Mouse (Mus musculus): Measurements from ENCODE around the gene Gpr89.

The Gpr89 gene

DNA sequence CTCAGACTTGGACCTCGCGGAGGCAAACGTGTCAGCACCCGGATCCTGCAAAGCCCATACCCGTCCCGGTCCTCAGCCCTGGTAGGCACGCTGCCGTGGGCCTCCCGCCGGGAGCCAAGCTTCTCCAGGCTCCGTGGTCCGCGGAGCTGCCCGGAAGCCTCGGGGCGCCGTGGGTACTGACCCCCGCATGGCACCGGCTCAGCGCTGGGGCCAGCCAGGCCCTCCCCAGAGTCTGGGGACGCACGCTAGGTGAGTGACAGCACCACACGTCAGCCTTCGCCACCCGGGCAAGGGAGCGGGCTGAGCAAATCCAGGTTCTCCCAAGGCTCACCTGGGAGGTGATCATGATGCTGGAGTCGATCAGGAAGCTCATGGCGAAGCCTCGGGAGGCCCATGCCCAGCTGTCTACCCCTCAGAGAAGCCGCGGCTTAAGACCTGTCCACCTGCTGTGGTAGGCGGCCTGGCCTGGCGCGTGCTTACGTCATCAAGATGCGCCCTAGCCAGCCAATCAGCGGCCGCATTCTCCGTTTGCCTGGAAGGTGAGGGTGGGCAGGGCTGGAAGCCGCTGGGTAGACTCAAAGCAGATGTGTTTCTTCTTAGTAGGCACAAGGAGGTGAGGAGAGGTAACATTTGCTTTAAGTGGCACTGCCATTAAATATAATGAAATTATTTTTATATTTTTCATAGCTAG, at the start of gene Gpr89:
Gene Gpr89, minus strand, starts transcription at position 496 of the 691 bp plus-strand sequence.
- CTCF ChIA-PET = interaction anchor here (0.6 kb wide), 1 partner anchor 105 kb away, joined by 3 read pairs; no protein-coding TSS in a partner anchor

- CTCF ChIA-PET = no interaction called here
These were observed 48.5 kb upstream of the Gpr89 start for GRCm38 (mm10) chr3:96953489-96954233.

DNA sequence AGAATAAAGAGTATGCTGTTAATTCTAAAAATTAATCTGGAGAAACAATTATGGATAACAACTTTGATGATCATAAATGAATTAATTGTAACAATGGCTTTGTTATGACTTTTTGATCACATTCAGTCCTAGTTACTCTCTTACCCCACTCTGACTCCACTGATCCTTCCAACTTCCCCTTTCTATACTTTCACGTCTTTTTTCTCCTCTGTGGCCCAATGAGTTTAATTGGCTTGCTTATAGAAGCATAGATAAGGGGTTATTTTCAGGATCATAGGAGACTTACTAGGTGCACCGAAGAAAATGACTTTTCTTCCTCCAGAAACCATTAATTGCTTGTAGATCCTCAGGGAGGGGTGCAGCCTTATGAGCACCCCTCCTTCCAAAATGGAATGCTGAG, 37.6 kb upstream of the Gpr89 start:
- CTCF ChIA-PET = no interaction called here

GRCm38 (mm10) chr3:96938738-96939137, 33.6 kb upstream of the Gpr89 start:
- CTCF ChIA-PET = no interaction called here

- CTCF ChIA-PET = interaction anchor here (0.6 kb wide), 2 partner anchors 68 to 886 kb away, joined by 3 to 4 read pairs; no protein-coding TSS in a partner anchor
These were observed 32.5 kb upstream of the Gpr89 start for GRCm38 (mm10) chr3:96937606-96938005.

DNA sequence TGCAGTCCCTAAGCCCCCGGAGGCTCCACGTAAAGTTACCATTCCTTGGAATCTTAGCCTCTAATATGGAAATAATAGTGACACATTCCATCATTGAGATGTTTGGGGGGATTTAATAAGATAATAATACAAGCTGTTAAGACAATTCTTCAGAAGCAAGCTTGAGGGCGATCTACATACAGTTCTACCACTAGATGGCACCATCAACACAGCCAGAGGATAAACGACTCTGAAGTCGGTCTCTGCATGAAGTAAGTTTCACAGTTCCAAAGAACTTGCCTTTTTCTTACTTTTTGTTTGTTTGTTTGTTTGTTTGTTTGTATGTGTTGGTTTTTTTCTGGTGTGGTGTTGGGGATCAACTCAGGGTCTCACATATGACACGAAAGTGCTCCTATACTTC, 31.1 kb upstream of the Gpr89 start:
- CTCF ChIA-PET = interaction anchor here (0.6 to 0.7 kb wide), 3 partner anchors 9 to 1109 kb away, joined by 3 to 9 read pairs (median 6); no protein-coding TSS in a partner anchor

GRCm38 (mm10) chr3:96931261-96931681, 26.1 kb upstream of the Gpr89 start:
- CTCF ChIA-PET = no interaction called here

DNA sequence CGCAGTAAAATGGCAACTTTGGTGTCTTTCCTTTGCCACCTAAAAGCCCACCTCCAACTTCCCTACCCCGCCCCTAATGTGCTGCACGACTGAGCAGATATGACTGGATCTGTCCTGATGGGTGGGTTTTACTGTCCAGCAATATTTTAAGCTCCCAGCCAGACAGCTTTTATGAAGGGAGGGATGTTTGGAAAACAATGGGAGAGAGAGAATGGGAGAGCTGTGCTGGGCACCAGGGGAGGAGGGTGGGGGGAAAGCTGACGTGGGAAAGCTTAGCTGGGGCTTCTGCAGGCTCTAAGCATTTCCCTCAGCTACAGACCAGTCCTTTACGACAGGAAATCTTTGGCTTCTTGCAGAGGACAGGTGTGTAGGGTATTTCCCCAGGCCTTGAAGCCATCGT, 20.8 kb upstream of the Gpr89 start, which contains the start of gene Gja8:
Gene Gja8, minus strand, starts transcription at position 101 of the 400 bp plus-strand sequence.
- CTCF ChIA-PET = no interaction called here

DNA sequence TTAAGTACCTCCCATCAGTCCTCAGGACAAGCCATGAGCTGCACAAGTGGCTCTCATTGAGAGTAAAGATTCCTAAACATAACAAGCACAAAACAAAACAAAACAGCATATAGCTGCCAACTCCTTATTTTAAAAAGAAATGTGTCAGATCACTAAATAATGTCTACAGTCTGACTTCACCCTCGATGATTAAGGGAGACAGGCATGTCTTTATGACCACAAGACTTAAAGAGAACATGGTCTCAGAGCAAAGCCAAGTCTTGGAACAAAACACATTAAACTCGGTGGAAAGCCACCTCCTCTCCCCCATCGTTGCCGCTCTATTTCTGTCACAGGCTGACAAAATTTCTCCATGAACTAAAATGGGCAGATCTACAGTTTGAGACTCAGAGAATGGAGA, 19.5 kb upstream of the Gpr89 start:
- CTCF ChIA-PET = no interaction called here

DNA sequence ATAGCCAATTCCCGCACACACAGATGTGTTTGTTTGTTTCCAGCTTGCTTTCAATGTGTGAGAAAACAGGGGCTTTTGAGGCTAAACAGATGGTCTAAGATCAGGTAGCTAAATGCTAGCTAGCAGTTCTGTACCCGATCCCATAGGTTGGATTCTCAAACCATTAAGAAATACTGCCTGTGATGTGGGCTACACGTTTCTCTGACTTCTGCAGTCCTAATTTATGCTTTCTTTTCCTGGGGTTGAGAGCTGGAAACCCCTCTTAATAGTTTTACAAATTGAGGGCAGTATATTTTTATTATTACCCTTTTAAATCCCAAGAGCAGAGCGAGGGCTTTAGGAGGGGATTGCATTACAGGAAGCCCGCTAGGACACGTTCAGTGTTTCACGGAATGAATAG, 15.8 kb upstream of the Gpr89 start:
- CTCF ChIA-PET = no interaction called here

- CTCF ChIA-PET = interaction anchor here (0.6 kb wide), 1 partner anchor 106 kb away, joined by 3 read pairs; no protein-coding TSS in a partner anchor
These were observed 446 bp upstream of the Gpr89 start for GRCm38 (mm10) chr3:96905592-96905991.

DNA sequence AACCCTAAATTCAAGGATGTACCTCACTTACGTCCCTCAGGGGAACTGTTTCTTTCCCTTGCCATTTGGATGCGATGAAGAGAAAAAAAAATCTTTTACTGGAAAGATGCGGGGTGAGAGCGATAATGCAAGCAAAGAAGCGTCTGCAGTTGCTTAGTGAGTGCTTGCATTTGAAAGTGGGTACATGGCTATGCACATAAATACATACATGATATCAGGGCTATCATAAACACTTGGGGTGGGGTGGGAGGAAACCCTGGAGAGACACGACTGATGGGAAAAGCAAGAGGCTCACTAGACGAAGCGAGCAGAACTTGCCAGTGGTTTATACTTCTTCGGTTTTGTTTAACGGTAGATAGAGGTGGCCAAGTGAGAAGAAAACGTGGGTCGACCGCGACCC, 753 bp downstream of the Gpr89 start, which contains the start of gene Gja5:
Gene Gja5, plus strand, starts transcription at position 301 of the 400 bp plus-strand sequence.
- CTCF ChIA-PET = no interaction called here

DNA sequence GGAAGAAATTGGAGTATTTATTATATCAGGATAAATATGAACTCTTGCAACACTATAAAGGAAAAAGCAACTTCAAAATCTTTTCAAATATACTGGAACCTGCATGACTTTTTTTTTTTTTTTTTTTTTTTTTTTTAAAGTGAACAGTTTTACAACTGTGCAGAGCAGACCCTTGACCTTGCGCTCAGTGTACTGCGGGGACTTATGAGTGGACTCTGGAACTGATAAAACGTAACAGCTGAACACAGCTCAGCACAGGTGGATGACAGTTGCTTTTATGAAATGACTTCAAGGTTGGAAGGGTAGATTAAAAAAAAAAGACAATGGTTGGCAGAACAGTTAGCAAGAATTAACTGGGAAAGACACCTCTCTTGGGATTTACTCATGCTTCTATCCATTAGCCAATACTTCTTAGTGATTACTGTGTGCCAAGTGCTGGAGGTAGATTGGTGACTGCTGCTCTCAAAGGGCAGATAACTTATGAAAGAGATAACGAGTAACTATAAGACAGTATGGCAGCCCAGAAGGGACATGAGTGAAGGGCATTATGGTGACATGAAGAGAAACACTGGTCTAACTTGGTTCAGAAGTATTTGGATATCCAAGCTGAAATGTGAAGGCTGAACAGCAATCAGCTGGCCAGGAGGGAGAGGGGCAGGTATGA, 2.7 kb downstream of the Gpr89 start:
- CTCF ChIA-PET = interaction anchor here (0.6 to 0.7 kb wide), 2 partner anchors 8 to 11 kb away, joined by 6 to 13 read pairs; no protein-coding TSS in a partner anchor

DNA sequence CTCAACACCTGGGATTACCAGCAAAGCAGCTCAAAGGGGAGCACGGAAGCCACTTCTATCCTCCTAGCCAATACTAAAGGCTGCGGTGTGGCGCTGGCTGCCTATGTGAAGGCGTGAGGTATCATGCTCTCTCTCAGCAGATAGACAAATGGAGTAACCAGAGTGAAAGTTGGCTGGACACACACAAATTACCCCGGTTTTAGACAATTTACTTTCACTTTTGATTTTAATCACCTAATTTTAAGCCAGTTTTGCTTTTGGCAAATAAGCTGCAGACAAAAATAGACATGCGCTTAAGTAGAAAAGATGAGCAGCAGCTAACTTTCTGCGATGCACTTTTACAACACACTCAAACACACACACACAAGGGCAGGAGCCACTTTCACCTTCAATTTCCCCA, 21.5 kb downstream of the Gpr89 start:
- CTCF ChIA-PET = no interaction called here

DNA sequence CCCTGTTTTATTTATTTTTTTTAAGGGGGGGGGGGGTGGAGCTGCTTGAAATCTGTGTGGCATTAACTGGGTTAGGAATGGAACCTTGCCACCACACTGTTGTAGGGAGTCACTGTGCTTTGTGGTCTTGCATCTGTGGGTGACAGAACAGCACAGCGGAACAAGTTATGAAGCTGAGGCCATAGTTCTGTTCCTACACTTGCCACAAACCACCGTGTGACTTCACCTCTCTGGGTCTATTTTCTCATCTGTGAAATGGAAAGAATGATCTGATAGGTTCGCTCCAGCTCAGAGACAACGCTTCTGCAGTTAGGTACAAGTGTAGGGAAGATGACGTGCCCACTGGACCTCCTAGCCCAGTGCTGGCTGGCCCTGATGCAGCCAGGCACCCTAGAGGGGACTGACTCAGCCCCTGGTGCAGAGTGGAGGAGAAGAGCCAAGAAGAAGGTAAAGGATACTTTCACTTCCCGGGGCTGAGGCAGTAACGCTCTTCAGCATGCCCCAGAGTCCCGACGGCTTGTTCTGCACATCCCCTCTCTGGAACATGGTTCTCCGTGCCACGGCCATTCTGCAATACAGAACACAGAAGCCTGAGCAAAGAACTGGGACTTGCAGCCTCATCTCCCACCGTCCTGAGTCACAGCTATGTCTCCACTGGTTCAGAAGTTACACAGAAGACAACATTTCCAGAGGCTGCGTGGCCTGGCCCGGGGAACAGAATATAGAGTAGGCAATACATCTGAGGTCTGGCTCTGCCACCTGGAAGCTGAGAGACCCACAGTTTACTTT, 22.9 kb downstream of the Gpr89 start:
- CTCF ChIA-PET = no interaction called here

- CTCF ChIA-PET = no interaction called here
These were observed 23.6 kb downstream of the Gpr89 start for GRCm38 (mm10) chr3:96881557-96881956.

DNA sequence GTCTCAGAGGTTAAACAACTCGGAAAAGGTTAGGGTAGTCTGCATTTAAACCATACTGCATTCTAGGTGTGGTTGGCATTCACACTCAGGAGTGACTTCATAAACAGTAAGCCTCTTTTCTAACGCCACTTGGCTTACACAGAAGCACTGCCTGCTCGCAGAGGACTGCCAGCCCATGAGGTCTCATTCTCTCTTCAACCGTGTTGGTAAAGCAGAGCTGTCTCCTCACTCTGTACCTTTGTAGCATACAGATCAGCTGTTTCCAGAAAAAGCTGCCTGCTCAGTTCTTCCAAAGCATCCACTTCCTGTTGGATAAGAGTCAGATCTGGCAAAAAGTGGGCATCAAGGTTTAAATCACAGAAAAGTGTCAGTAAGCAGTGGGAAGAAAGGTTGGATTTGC, 24.8 kb downstream of the Gpr89 start:
- CTCF ChIA-PET = no interaction called here

GRCm38 (mm10) chr3:96879536-96879935, 25.6 kb downstream of the Gpr89 start:
- CTCF ChIA-PET = no interaction called here

DNA sequence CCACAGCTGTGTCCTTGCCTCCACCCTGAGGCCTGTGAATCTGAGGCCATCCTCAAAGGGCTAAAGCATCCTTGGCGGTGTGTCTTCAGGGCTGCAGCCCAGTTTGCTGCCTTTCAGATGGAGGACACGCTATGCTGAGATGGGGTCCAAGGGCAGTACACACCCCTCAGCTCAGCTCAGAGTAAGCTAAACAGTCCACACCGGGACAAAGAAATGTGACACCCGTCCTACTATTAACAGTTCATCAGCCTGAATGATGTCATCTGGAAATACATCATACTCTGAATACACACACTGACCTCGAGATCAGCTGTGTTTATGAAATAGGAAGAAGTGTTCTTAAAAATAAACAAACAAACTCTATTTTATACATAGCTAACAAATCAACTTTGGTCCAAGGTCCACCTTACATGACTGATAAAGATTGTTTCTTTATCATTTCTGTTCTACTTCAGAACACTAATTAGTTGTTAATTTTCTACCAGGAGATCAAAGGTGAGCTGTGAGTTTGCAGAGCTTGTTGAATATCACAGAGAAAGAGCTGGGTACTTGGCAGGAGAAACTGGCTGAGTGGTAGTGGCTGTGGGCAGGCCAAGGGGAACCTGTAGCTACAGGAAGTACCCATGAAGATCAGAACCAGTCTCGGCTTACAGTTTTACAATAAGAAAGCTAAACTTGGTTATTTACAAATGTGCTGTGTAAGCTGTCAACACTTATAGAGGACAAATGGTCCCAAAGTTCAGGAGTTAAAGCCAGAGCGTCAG, 30.2 kb downstream of the Gpr89 start:
- CTCF ChIA-PET = no interaction called here

- CTCF ChIA-PET = no interaction called here
These were observed 32.6 kb downstream of the Gpr89 start for GRCm38 (mm10) chr3:96872501-96872900.

DNA sequence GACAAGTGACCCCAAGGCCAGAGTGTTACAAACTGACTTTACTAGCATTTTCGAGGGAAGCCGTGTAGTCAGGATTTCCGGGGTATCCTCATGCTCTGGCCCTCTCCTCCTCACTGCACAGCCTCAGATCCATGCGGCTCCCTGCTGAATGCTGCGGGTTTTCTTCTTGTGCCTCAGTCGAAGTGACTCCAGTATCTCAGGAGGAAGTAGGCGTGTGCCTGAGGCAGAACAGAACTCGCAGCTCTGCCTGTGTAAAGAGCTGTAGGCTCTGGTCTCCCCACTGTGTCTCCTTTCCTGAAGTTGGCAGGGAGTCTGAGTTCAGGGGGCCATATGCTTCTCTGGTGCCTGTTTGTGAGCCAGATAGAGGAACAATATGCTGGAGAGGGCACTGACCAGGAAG, 34.1 kb downstream of the Gpr89 start:
- CTCF ChIA-PET = no interaction called here

Data from spleen, embryonic (tissue).